Mouse (Mus musculus) midbrain, embryonic 16.5 days (tissue): ENCODE data around the gene Hnrnpc. TPM values are rescaled to one million over a fixed set of nuclear protein-coding genes. Genes with fewer than 3 reads are reported as not detected.
"Not testable (repeated sequence)": the region's sequence is repeated elsewhere in the genome, so short reads cannot be mapped to it uniquely, and the experiment has no call there.

Experiments
- ATAC-seq: fragments of 200-750 bp; cut with Nextera tagmentation; 2 replicates; pipeline ENCODE4 v1.8.0; 2017; ENCODE audit warnings: moderate TSS enrichment
- H3K27ac ChIP-seq: fragments of 300-500 bp; sonication (generic); 2 replicates; pipeline ENCODE4 v1.5.1; 2014; ENCODE audit warnings: mild to moderate bottlenecking, low read length, mixed read lengths
- H3K27me3 ChIP-seq: fragments of 300-500 bp; sonication (generic); 2 replicates; pipeline ENCODE4 v1.6.1; 2014; ENCODE audit warnings: low read depth, low read length, mixed read lengths; ENCODE audit not compliant: control insufficient read depth, insufficient read depth
- H3K36me3 ChIP-seq: fragments of 300-500 bp; sonication (generic); 2 replicates; pipeline ENCODE4 v1.6.1; 2014; ENCODE audit warnings: mild to moderate bottlenecking, low read length, moderate library complexity, mixed read lengths; ENCODE audit not compliant: control insufficient read depth, insufficient read depth
- H3K4me1 ChIP-seq: fragments of 300-500 bp; sonication (generic); 2 replicates; pipeline ENCODE4 v1.6.1; 2014; ENCODE audit warnings: mild to moderate bottlenecking, low read length, mixed read lengths; ENCODE audit not compliant: control insufficient read depth, insufficient read depth
- H3K4me2 ChIP-seq: fragments of 300-500 bp; sonication (generic); 2 replicates; pipeline ENCODE4 v1.6.1; 2014; ENCODE audit warnings: mild to moderate bottlenecking, low read length, mixed read lengths
- H3K4me3 ChIP-seq: fragments of 300-500 bp; sonication (generic); 2 replicates; pipeline ENCODE4 v1.5.1; 2014; ENCODE audit warnings: low read depth, mild to moderate bottlenecking, low read length, moderate library complexity, mixed read lengths
- H3K9ac ChIP-seq: fragments of 300-500 bp; sonication (generic); 2 replicates; pipeline ENCODE4 v1.6.1; 2014; ENCODE audit warnings: low read depth, low read length, mixed read lengths
- H3K9me3 ChIP-seq: fragments of 300-500 bp; sonication (generic); replicated peaks from 2 replicates; pipeline ENCODE4 v1.6.1; 2014; ENCODE audit warnings: mild to moderate bottlenecking, low read length, mixed read lengths; ENCODE audit not compliant: control insufficient read depth, poor library complexity, severe bottlenecking
- WGBS: fragments of 180-500 bp; shearing (Covaris S2); extraction: QIAGEN DNeasy Blood & Tissue Kit; methylation state at CpG from one replicate; pipeline ENCODE4 v1.1.7; 2014; 5-methylcytosine and 5-hydroxymethylcytosine counted together
- polyA plus RNA-seq: library from polyadenylated mRNA; unstranded; fragments of >200 nt; fragmentation: Nextera tagmentation; extraction: Ambion mirVana; gene quantifications from 2 replicates; pipeline ENCODE4 v1.2.1, GENCODE M21; 2015

The Hnrnpc gene
- polyA plus RNA-seq, 1 experiment from 2014 or later = 449 TPM

GRCm38 (mm10) chr14:52052720-52053119 lies 51.1 kb downstream of the Hnrnpc start:
- not testable (repeated sequence) for H3K27ac ChIP-seq, H3K4me2 ChIP-seq, H3K4me1 ChIP-seq, H3K36me3 ChIP-seq, H3K9me3 ChIP-seq, ATAC-seq, H3K27me3 ChIP-seq, H3K4me3 ChIP-seq, H3K9ac ChIP-seq
- 87% methylated on average over 3 of the region's 3 CpGs for WGBS

- Histone ChIP-seq H3K9ac (no peak overlapping the region), H3K4me1 (peaks cover 4% of the 10 kb centered on the region; the same call in 1 of the 2 replicates), H3K4me2 (no peak overlapping the region), H3K27me3 (no peaks in the 10 kb centered on the region), H3K9me3 (no peaks in the 10 kb centered on the region), H3K27ac (no peak overlapping the region), H3K4me3 (no peak overlapping the region), H3K36me3 (no peaks in the 10 kb centered on the region)
- ATAC-seq = 0 out of 2 replicates have a peak, but pooled peaks have one; percentile 48
- WGBS = 23% methylated on average over 9 of the region's 9 CpGs
Observed at GRCm38 (mm10) chr14:52045966-52046565, 57.8 kb downstream of the Hnrnpc start.

GRCm38 (mm10) chr14:52044901-52045678 lies 58.7 kb downstream of the Hnrnpc start:
- no peak overlapping the region for H3K27ac ChIP-seq
- 5% methylated on average over 8 of the region's 8 CpGs for WGBS
- no peak overlapping the region for H3K4me3 ChIP-seq
- peak; percentile 73 for ATAC-seq
- no peak overlapping the region for H3K4me2 ChIP-seq
- H3K36me3 ChIP-seq = no peaks in the 10 kb centered on the region
- peaks cover 4% of the 10 kb centered on the region; the same call in 1 of the 2 replicates for H3K4me1 ChIP-seq
- H3K9me3 ChIP-seq = no peaks in the 10 kb centered on the region
- H3K9ac ChIP-seq = no peak overlapping the region
- no peaks in the 10 kb centered on the region for H3K27me3 ChIP-seq

- Histone ChIP-seq H3K36me3 (no peaks in the 10 kb centered on the region), H3K4me1 (peaks cover 4% of the 10 kb centered on the region; the same call in 1 of the 2 replicates), H3K4me3 (no peak overlapping the region), H3K27me3 (no peaks in the 10 kb centered on the region), H3K9me3 (no peaks in the 10 kb centered on the region), H3K4me2 (no peak overlapping the region), H3K9ac (no peak overlapping the region), H3K27ac (no peak overlapping the region)
- ATAC-seq = no peak
- 63% methylated on average over 6 of the region's 6 CpGs for whole genome bisulfite sequencing
Observed at GRCm38 (mm10) chr14:52043446-52043845, 60.4 kb downstream of the Hnrnpc start.

- H3K4me2 ChIP-seq, ATAC-seq, H3K9ac ChIP-seq, H3K36me3 ChIP-seq, H3K4me1 ChIP-seq, H3K9me3 ChIP-seq, H3K27me3 ChIP-seq, H3K27ac ChIP-seq, H3K4me3 ChIP-seq: not testable (repeated sequence)
- WGBS = 66% methylated on average over 3 of the region's 3 CpGs
Observed at GRCm38 (mm10) chr14:52042359-52042758, 61.5 kb downstream of the Hnrnpc start, which contains the start of gene Olfr221. Olfr221 (minus strand) TSS chr14:52042459.

- ATAC-seq = no peak
- H3K27ac ChIP-seq = no peak overlapping the region
- H3K4me2 ChIP-seq = no peak overlapping the region
- 90% methylated on average over 5 of the region's 5 CpGs for WGBS
- H3K4me1 ChIP-seq = no peaks in the 10 kb centered on the region
- H3K4me3 ChIP-seq = no peak overlapping the region
- no peaks in the 10 kb centered on the region for H3K36me3 ChIP-seq
- no peaks in the 10 kb centered on the region for H3K27me3 ChIP-seq
- no peak overlapping the region for H3K9ac ChIP-seq
- H3K9me3 ChIP-seq = no peaks in the 10 kb centered on the region
Observed at GRCm38 (mm10) chr14:52039332-52039731, 64.5 kb downstream of the Hnrnpc start.

GRCm38 (mm10) chr14:52035926-52036325 lies 67.9 kb downstream of the Hnrnpc start:
- Histone ChIP-seq H3K27ac (no peak overlapping the region), H3K4me3 (no peak overlapping the region), H3K4me1 (no peaks in the 10 kb centered on the region), H3K9me3 (no peaks in the 10 kb centered on the region), H3K27me3 (no peaks in the 10 kb centered on the region), H3K4me2 (no peak overlapping the region), H3K36me3 (no peaks in the 10 kb centered on the region), H3K9ac (no peak overlapping the region)
- ATAC-seq = no peak
- WGBS = 92% methylated on average over 6 of the region's 6 CpGs

- Histone ChIP-seq H3K4me1 (peaks cover 14% of the 10 kb centered on the region), H3K27ac (no peak overlapping the region), H3K4me3 (no peak overlapping the region), H3K4me2 (no peak overlapping the region), H3K36me3 (no peaks in the 10 kb centered on the region), H3K9me3 (no peaks in the 10 kb centered on the region), H3K27me3 (no peaks in the 10 kb centered on the region), H3K9ac (no peak overlapping the region)
- 92% methylated on average over 4 of the region's 4 CpGs for whole genome bisulfite sequencing
- ATAC-seq = no peak
Observed at GRCm38 (mm10) chr14:52026342-52026741, 77.5 kb downstream of the Hnrnpc start.

GRCm38 (mm10) chr14:52024133-52024532 lies 79.7 kb downstream of the Hnrnpc start:
- Histone ChIP-seq H3K9ac (no peak overlapping the region), H3K36me3 (no peaks in the 10 kb centered on the region), H3K27ac (no peak overlapping the region), H3K4me3 (no peak overlapping the region), H3K9me3 (no peaks in the 10 kb centered on the region), H3K4me2 (no peak overlapping the region), H3K27me3 (no peaks in the 10 kb centered on the region), H3K4me1 (peaks cover 20% of the 10 kb centered on the region)
- WGBS = 90% methylated on average over 2 of the region's 2 CpGs
- ATAC-seq = no peak
